Mouse (Mus musculus): ENCODE data around the gene Tsacc. TPM values are rescaled to one million over a fixed set of nuclear protein-coding genes. Genes with fewer than 3 reads are reported as not detected.

Gene Tsacc
- polyA plus RNA-seq (2014; fragmentation: Nextera tagmentation; extraction: Ambion mirVana), result 13.3 TPM in 2 replicates

DNA sequence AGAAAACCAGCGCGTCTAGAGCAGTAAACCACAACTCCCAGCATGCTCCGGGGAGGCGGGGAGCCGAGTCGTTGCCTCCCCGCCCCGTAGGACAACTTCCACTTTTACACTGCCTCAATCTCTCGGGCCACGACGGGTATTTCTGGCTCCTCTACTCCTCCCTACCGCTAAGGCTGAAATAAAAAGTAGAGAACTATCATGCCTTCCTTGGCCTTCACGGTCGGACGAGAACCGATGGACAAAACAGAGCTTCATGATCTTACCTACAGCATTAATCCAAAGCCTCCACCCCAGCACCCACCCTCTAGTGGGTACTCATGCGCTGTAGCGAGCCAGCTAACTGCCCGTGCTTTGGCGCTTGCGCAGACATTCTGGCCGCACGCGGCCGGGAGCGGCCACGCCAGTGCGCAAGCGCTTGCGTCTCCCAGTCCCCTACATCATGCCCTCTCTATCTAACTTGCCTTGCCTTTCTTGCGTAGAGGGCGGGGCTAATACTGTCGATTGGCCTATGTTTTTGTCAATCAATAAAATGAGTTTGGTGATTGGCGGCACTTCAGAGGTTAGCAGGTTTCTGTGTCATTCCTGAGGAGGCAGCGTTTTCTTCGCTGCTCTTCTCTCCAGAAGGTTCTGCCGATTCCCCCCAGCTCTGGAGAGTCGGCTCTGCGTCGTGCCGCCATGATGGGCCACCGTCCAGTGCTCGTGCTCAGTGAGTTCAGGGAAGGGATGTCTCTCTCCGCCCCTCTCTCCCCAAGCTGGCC lies at the start of gene Tsacc, which contains the start of gene Cct3:
Gene Tsacc, minus strand, starts transcription at position 439 of the 758 bp plus-strand sequence.
Gene Cct3, plus strand, starts transcription at position 556 of the 758 bp plus-strand sequence.
- DNase-seq (ENCODE audit: low spot score), result peak; percentile 95
- Histone ChIP-seq H3K27ac (ENCODE audit: low read depth) (peak within 1 kb of the TSS; percentile 92), H3K36me3 (ENCODE audit: control insufficient read depth, insufficient read depth, low read length) (peaks cover 29% of the 10 kb centered on the region), H3K27me3 (replicated peaks; ENCODE audit: control insufficient read depth, insufficient read depth, low read length) (no peaks in the 10 kb centered on the region), H3K9me3 (ENCODE audit: control insufficient read depth, low read length) (no peaks in the 10 kb centered on the region), H3K9ac (ENCODE audit: low read length) (peak within 1 kb of the TSS; percentile 81), H3K4me1 (replicated peaks; ENCODE audit: control insufficient read depth, insufficient read depth, low read length) (peaks cover 14% of the 10 kb centered on the region), H3K4me3 (ENCODE audit: low read depth, low read length) (peak within 1 kb of the TSS; percentile 73), H3K4me2 (ENCODE audit: low read length) (peak within 1 kb of the TSS; percentile 91)
- WGBS, result under 1% methylated on average over 44 of the region's 44 CpGs
- peak; percentile 97 for ATAC-seq (replicated peaks; ENCODE audit: low FRiP score, low TSS enrichment, low read depth)

DNA sequence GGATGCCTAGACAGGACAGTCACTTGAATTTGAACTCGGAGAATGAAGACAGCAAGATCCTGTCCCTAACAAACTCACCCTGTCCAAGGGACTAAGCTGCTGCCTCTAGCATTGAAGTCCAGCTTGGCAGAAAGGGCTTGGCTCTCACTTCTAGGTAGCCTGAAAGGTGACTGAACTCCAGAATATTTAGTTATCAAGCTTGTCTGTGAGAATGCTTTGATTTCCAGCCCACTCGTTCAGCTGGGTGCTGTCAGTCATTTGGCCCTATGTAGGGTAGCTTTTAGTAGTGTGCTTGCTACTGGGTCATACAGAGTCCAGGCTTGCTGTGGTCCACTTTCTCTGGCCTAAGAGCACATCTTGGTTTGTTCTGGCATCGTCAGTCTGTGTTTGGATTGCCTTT lies 42.2 kb upstream of the Tsacc start:
- Histone ChIP-seq H3K4me1 (replicated peaks; ENCODE audit: control insufficient read depth, insufficient read depth, low read length) (peaks cover 12% of the 10 kb centered on the region), H3K27ac (ENCODE audit: low read depth) (no peak overlapping the region), H3K4me2 (ENCODE audit: low read length) (no peak overlapping the region), H3K27me3 (replicated peaks; ENCODE audit: control insufficient read depth, insufficient read depth, low read length) (no peaks in the 10 kb centered on the region), H3K4me3 (ENCODE audit: low read depth, low read length) (no peak overlapping the region), H3K36me3 (ENCODE audit: control insufficient read depth, insufficient read depth, low read length) (peaks cover 27% of the 10 kb centered on the region), H3K9me3 (ENCODE audit: control insufficient read depth, low read length) (no peaks in the 10 kb centered on the region), H3K9ac (ENCODE audit: low read length) (no peak overlapping the region)
- no peak for ATAC-seq (replicated peaks; ENCODE audit: low FRiP score, low TSS enrichment, low read depth)
- DNase-seq (ENCODE audit: low spot score), result no peak
- 76% methylated on average over 3 of the region's 3 CpGs for WGBS

DNA sequence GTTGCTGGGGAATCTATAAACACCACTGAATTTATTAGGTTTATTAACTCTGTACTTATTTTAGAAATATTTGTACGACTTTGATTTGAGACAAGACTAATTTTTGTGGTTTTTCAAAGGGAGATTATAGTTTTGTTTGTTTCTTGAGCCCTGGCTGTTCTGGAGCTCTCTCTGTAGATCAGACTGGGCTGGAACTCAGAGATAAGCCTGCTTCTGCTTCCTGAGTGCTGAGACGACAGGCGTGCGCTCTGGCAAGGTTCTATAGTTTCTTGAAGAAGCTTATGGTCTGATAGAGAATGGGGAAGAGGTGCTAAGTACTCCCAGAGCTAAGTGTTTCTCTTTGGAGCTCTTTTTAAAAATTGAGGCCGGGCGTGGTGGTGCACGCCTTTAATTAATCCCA lies 41.5 kb upstream of the Tsacc start:
- H3K9me3 ChIP-seq (ENCODE audit: control insufficient read depth, low read length), result no peaks in the 10 kb centered on the region
- H3K4me3 ChIP-seq (ENCODE audit: low read depth, low read length), result no peak overlapping the region
- ATAC-seq (replicated peaks; ENCODE audit: low FRiP score, low TSS enrichment, low read depth) (no peak), DNase-seq (ENCODE audit: low spot score) (no peak)
- no peak overlapping the region; the same call in 1 of the 2 replicates for H3K4me2 ChIP-seq (ENCODE audit: low read length)
- H3K27ac ChIP-seq (ENCODE audit: low read depth), result no peak overlapping the region
- no peak overlapping the region for H3K9ac ChIP-seq (ENCODE audit: low read length)
- 88% methylated on average over 7 of the region's 7 CpGs for WGBS
- H3K27me3 ChIP-seq (replicated peaks; ENCODE audit: control insufficient read depth, insufficient read depth, low read length), result no peaks in the 10 kb centered on the region
- H3K4me1 ChIP-seq (replicated peaks; ENCODE audit: control insufficient read depth, insufficient read depth, low read length), result peaks cover 12% of the 10 kb centered on the region
- H3K36me3 ChIP-seq (ENCODE audit: control insufficient read depth, insufficient read depth, low read length), result peaks cover 20% of the 10 kb centered on the region

DNA sequence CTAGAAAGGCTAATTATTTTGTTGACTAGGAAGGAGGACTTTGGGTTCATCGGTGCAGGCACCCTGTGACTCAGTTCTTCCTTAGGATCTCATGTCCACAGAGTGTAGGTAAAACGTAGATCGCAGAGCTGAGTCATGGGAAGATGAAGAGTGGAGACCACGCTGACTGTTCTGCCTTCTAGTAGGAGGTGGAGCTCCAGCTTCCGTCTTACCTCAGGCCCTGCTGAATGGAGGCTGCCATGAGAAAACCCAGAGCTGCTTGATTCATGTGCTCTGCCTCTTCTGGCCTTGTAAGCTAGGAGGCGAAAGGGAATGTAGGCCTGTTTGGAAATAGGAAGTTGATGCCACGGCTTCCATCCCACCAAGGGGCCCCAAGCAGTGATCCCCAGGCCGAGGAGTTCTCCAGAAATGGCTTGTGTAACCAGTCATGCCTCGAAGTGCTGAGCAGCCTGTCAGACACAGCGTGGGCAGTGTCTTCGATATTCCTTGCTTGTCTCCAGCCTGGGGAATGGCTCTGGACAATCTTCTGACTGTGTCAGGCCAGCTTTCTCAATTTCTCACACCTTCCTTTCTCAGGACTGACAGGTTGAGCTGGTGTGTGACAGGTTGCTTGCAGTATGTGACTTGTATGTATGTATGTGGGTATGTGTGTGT lies 40.7 kb upstream of the Tsacc start:
- 50% methylated on average over 11 of the region's 11 CpGs for WGBS
- H3K27ac ChIP-seq (ENCODE audit: low read depth), result 0 out of 2 replicates have a peak overlapping the region, but pooled peaks have one; percentile 3
- DNase-seq (ENCODE audit: low spot score), result peak; percentile 61

DNA sequence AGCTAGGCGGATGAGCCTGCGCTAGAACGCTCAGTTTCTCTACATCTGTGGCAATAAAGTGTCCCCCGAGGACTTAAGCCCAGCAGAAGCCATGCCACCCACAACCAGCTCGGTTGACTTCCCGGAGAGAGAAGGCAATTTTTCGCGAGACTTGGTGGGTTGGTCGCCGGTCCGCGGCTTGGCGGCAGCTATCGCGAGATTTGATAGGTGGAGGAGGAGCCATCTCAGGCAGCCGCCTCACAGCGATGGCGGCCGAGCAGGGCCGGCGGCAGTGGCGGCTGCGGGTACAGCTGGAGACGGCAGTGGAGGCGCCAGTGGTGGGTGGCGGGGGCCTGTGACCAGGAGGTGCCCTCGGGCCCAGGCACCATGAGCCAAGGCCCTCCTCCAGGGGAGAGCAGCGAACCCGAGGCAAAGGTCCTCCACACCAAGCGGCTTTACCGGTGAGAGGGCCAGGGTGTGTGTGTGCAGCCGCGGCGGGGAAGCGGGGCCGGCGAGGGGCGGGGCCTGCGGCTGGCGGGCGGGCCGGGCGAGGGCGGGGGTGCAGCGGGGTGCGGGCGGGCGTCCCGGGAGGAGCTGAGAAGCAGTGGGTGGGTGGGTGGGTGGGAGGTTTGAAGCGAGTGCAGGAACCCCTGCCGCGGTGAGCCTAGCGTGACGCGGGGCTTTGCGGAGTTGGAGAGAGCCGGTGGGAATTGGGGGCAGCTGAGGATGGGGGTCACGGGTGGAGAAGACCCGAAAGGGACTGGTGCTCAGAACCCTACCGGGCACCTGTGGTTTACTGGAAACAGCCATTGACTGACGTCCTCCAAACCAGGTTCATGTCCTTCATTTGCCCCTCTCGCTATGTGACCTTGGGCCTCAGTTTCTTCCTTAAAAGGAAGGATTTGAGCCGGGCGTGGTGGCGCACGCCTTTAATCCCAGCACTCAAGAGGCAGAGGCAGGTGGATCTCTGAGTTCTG lies 39.5 kb upstream of the Tsacc start, which contains the start of the genes Tmem79 and Smg5:
Gene Tmem79, minus strand, starts transcription at position 91 of the 956 bp plus-strand sequence.
Gene Smg5, plus strand, starts transcription at position 203 of the 956 bp plus-strand sequence.
- Histone ChIP-seq H3K4me2 (ENCODE audit: low read length) (peak within 1 kb of the TSS; percentile 83), H3K4me1 (replicated peaks; ENCODE audit: control insufficient read depth, insufficient read depth, low read length) (peaks cover 12% of the 10 kb centered on the region), H3K36me3 (ENCODE audit: control insufficient read depth, insufficient read depth, low read length) (peaks cover under 1% of the 10 kb centered on the region; the same call in 1 of the 2 replicates), H3K9me3 (ENCODE audit: control insufficient read depth, low read length) (no peaks in the 10 kb centered on the region), H3K9ac (ENCODE audit: low read length) (peak within 1 kb of the TSS; percentile 92), H3K27ac (ENCODE audit: low read depth) (peak within 1 kb of the TSS; percentile 93), H3K27me3 (replicated peaks; ENCODE audit: control insufficient read depth, insufficient read depth, low read length) (no peaks in the 10 kb centered on the region), H3K4me3 (ENCODE audit: low read depth, low read length) (peak within 1 kb of the TSS; percentile 82)
- ATAC-seq (replicated peaks; ENCODE audit: low FRiP score, low TSS enrichment, low read depth) (peak; percentile 87), DNase-seq (ENCODE audit: low spot score) (peak; percentile 98)
- WGBS, result 2% methylated on average over 65 of the region's 66 CpGs

More for the DNA sequence above, 40.7 kb upstream of the Tsacc start:
- Histone ChIP-seq H3K36me3 (ENCODE audit: control insufficient read depth, insufficient read depth, low read length) (peaks cover 12% of the 10 kb centered on the region), H3K9me3 (ENCODE audit: control insufficient read depth, low read length) (no peaks in the 10 kb centered on the region), H3K4me2 (ENCODE audit: low read length) (peak overlapping the region; percentile 55), H3K4me1 (replicated peaks; ENCODE audit: control insufficient read depth, insufficient read depth, low read length) (peaks cover 12% of the 10 kb centered on the region), H3K4me3 (ENCODE audit: low read depth, low read length) (0 out of 2 replicates have a peak overlapping the region, but pooled peaks have one; percentile 11), H3K9ac (ENCODE audit: low read length) (no peak overlapping the region), H3K27me3 (replicated peaks; ENCODE audit: control insufficient read depth, insufficient read depth, low read length) (no peaks in the 10 kb centered on the region)
- ATAC-seq (replicated peaks; ENCODE audit: low FRiP score, low TSS enrichment, low read depth), result no peak

DNA sequence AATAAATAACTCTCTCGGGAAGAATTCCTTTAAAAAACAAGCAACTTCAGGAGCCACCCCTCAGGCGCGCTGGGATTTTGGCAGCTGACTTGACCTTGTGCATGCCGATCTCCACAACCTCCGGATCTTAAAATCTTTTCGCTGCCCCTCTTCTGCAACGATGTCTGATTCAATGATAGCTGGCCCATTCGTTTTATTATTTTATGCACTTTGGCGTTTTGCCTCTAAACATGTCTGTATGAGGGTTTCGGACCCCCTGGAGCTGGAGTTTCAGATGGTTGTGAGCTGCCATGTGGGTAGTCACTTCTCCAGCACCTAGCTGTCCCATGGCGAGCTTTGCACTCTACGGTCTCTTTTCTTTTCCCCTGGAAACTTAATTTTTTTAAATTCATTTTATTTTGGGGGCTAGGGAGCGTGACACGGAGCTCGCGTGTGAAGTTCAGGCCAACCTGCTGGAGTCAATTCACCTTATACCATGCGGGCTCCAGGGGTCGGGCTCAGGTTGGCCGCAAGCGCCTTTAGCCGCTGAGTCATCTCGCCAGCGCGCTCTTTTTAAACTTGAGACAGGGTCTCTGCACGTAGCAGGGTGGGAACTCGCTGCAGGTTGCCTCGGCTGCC lies 38.7 kb upstream of the Tsacc start:
- Histone ChIP-seq H3K27ac (ENCODE audit: low read depth) (peak overlapping the region; percentile 93), H3K27me3 (replicated peaks; ENCODE audit: control insufficient read depth, insufficient read depth, low read length) (no peaks in the 10 kb centered on the region), H3K4me2 (ENCODE audit: low read length) (peak overlapping the region; percentile 83), H3K4me3 (ENCODE audit: low read depth, low read length) (peak overlapping the region; percentile 82), H3K4me1 (replicated peaks; ENCODE audit: control insufficient read depth, insufficient read depth, low read length) (peaks cover 12% of the 10 kb centered on the region), H3K9ac (ENCODE audit: low read length) (peak overlapping the region; percentile 92), H3K9me3 (ENCODE audit: control insufficient read depth, low read length) (no peaks in the 10 kb centered on the region), H3K36me3 (ENCODE audit: control insufficient read depth, insufficient read depth, low read length) (no peaks in the 10 kb centered on the region)
- under 1% methylated on average over 27 of the region's 27 CpGs for WGBS
- ATAC-seq (replicated peaks; ENCODE audit: low FRiP score, low TSS enrichment, low read depth) (peak; percentile 40; the same call in 1 of the 2 replicates), DNase-seq (ENCODE audit: low spot score) (no peak)

DNA sequence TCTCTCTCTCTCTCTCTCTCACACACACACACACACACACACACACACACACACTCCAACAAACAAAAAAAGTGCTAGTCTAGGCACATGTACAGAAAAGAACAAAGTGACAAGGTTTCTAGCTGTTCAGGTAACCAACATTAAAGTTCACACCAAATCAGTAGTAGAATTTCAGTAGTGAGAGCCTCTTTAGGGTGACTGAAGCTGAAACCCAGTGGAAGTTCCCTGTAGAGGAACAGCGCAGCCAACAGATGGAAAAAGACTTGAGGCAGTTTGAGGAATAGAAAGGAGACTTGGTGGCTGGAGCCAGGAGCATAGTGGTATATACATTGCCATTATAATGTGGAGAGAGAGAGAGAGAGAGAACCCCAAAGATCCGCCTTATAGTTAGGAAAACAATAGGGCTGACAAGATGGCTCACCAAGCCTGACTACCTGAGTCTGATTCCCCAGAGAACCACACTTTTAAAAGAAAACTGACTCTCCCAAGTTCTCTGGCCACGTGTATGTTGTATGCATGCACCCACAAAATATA lies 38.2 kb upstream of the Tsacc start:
- DNase-seq (ENCODE audit: low spot score), result no peak
- WGBS, result 43% methylated on average over 3 of the region's 3 CpGs

More for the DNA sequence above, 38.2 kb upstream of the Tsacc start:
- peaks cover 12% of the 10 kb centered on the region for H3K4me1 ChIP-seq (replicated peaks; ENCODE audit: control insufficient read depth, insufficient read depth, low read length)
- H3K9ac ChIP-seq (ENCODE audit: low read length), result peak overlapping the region; percentile 92
- ATAC-seq (replicated peaks; ENCODE audit: low FRiP score, low TSS enrichment, low read depth), result no peak
- H3K4me2 ChIP-seq (ENCODE audit: low read length), result peak overlapping the region; percentile 83
- peak overlapping the region; percentile 93 for H3K27ac ChIP-seq (ENCODE audit: low read depth)
- H3K27me3 ChIP-seq (replicated peaks; ENCODE audit: control insufficient read depth, insufficient read depth, low read length), result no peaks in the 10 kb centered on the region
- no peaks in the 10 kb centered on the region for H3K9me3 ChIP-seq (ENCODE audit: control insufficient read depth, low read length)
- peak overlapping the region; percentile 82 for H3K4me3 ChIP-seq (ENCODE audit: low read depth, low read length)
- no peaks in the 10 kb centered on the region for H3K36me3 ChIP-seq (ENCODE audit: control insufficient read depth, insufficient read depth, low read length)

Data from intestine, embryonic 14.5 days (tissue).